7 mouse cellular contexts compared by ENCODE assay signal in genomic region chr6:120491862-120492498, GRCm38 (mm10). TPM values are rescaled to one million over a fixed set of nuclear protein-coding genes. Genes with fewer than 3 reads are reported as not detected.
A peak's percentile ranks its signal among the peaks of the same experiment; 100 is the strongest.
DNase-seq lines count a peak whose midpoint lies in the region; ATAC-seq and TF ChIP-seq lines count a peak whose summit lies in the region.

No protein-coding gene starts in this region.

- H3K4me3 ChIP-seq in hindbrain, embryonic 10.5 days, result peak overlapping the region; percentile 76
- peak overlapping the region; percentile 4 for H3K4me3 ChIP-seq in lung, adult 2 months (replicated peaks; ENCODE audit: extremely low read depth, low read depth, low read length)
- H3K4me3 ChIP-seq in stomach, embryonic 16.5 days (replicated peaks; ENCODE audit: low read length), result peak overlapping the region; percentile 50

- no peaks in the 10 kb centered on the region for H3K36me3 ChIP-seq in hindbrain, embryonic 10.5 days
- no peaks in the 10 kb centered on the region for H3K36me3 ChIP-seq in stomach, embryonic 16.5 days (ENCODE audit: control insufficient read depth, insufficient read depth, low read length)

- peak overlapping the region; percentile 93 for H3K4me2 ChIP-seq in stomach, embryonic 16.5 days (ENCODE audit: low read depth, low read length)

- TF ChIP-seq CTCF in lung, adult 2 months (IDR thresholded peaks at IDR 0.05; ENCODE audit: insufficient read depth, low read length), result no peak

- peak; percentile 46 to 52 for DNase-seq in right cerebral cortex, postnatal 10 days (ENCODE audit: low spot score in 2 of 2)
- DNase-seq in right cerebral cortex, postnatal 14 days, result no peak
- DNase-seq in hindbrain, embryonic 10.5 days (ENCODE audit: low spot score), result no peak
- DNase-seq in lung, adult 2 months, result peak; percentile 65
- DNase-seq in ovary, postnatal 36 days (ENCODE audit: low spot score), result no peak
- DNase-seq in left cerebral cortex, adult 9 months (ENCODE audit: low spot score in 2 of 2), result no peak

- no peak overlapping the region for H3K9ac ChIP-seq in stomach, embryonic 16.5 days (ENCODE audit: low read length)

- WGBS in hindbrain, embryonic 10.5 days, result 8% methylated on average over 22 of the region's 22 CpGs
- WGBS in lung, adult 2 months, result 11% methylated on average over 22 of the region's 22 CpGs
- WGBS in stomach, embryonic 16.5 days, result 9% methylated on average over 22 of the region's 22 CpGs

- H3K9me3 ChIP-seq in hindbrain, embryonic 10.5 days, result no peaks in the 10 kb centered on the region
- H3K9me3 ChIP-seq in stomach, embryonic 16.5 days (replicated peaks; ENCODE audit: control insufficient read depth, low read length), result no peaks in the 10 kb centered on the region

- ATAC-seq in stomach, embryonic 16.5 days (ENCODE audit: insufficient read depth, low FRiP score), result no peak

- 0 out of 2 replicates have a peak, but pooled peaks have one; percentile 3 for TF ChIP-seq POLR2A in lung, adult 2 months (IDR thresholded peaks at IDR 0.05; ENCODE audit: borderline replicate concordance, extremely low read depth, low read depth, low read length)

- peaks cover 62% of the 10 kb centered on the region for H3K4me1 ChIP-seq in hindbrain, embryonic 10.5 days (replicated peaks)
- H3K4me1 ChIP-seq in lung, adult 2 months (ENCODE audit: control insufficient read depth, insufficient read depth, low read length), result no peaks in the 10 kb centered on the region; the same call in 1 of the 2 replicates
- peaks cover 13% of the 10 kb centered on the region for H3K4me1 ChIP-seq in stomach, embryonic 16.5 days (ENCODE audit: control insufficient read depth, insufficient read depth, low read length)

- 0 out of 2 replicates have a peak overlapping the region, but pooled peaks have one; percentile 93 for H3K27ac ChIP-seq in hindbrain, embryonic 10.5 days
- H3K27ac ChIP-seq in stomach, embryonic 16.5 days (ENCODE audit: low read length), result no peak overlapping the region

- peaks cover 57% of the 10 kb centered on the region for H3K27me3 ChIP-seq in hindbrain, embryonic 10.5 days (ENCODE audit: insufficient read depth, poor library complexity, severe bottlenecking)
- H3K27me3 ChIP-seq in stomach, embryonic 16.5 days (ENCODE audit: control insufficient read depth, insufficient read depth, low read length), result peaks cover 28% of the 10 kb centered on the region

RNA-seq across cellular contexts. Expression of gene Tmem121b, which starts 1.6 kb away (rescaled TPM):
- polyA plus RNA-seq in hindbrain, embryonic 10.5 days (2016; fragmentation: Nextera tagmentation; extraction: Ambion mirVana), result 0.52 and 1.1 TPM in 2 replicates
- 2.3 and 2.8 TPM in 2 replicates for polyA plus RNA-seq in lung, adult 2 months (2012; rRNA removed)
- polyA plus RNA-seq in stomach, embryonic 16.5 days (2015; fragmentation: Nextera tagmentation; extraction: Ambion mirVana), result 0.04 and 0.09 TPM in 2 replicates

RNA-seq across cellular contexts. Expression of gene Il17ra, which starts 28.9 kb away (rescaled TPM):
- 5.4 and 6.2 TPM in 2 replicates for polyA plus RNA-seq in hindbrain, embryonic 10.5 days (2016; fragmentation: Nextera tagmentation; extraction: Ambion mirVana)
- polyA plus RNA-seq in lung, adult 2 months (2012; rRNA removed), result 26.4 and 36.4 TPM in 2 replicates
- 7.7 and 8.5 TPM in 2 replicates for polyA plus RNA-seq in stomach, embryonic 16.5 days (2015; fragmentation: Nextera tagmentation; extraction: Ambion mirVana)

RNA-seq across cellular contexts. Expression of gene Hdhd5, which starts 39.1 kb away (rescaled TPM):
- polyA plus RNA-seq in hindbrain, embryonic 10.5 days (2016; fragmentation: Nextera tagmentation; extraction: Ambion mirVana), result 21.3 and 22.2 TPM in 2 replicates
- 17.0 and 17.7 TPM in 2 replicates for polyA plus RNA-seq in lung, adult 2 months (2012; rRNA removed)
- polyA plus RNA-seq in stomach, embryonic 16.5 days (2015; fragmentation: Nextera tagmentation; extraction: Ambion mirVana), result 15.9 and 16.1 TPM in 2 replicates

Comparison
In these comparisons a context has a peak if more than half of its experiments do, and no peak if none do; other contexts are left out.
1. DNase-seq: peak in right cerebral cortex, postnatal 10 days (2 of 2) and lung, adult 2 months (single experiment); none in right cerebral cortex, postnatal 14 days (single experiment), hindbrain, embryonic 10.5 days (single experiment), ovary, postnatal 36 days (single experiment) and left cerebral cortex, adult 9 months (0 of 2).
2. H3K4me3 ChIP-seq: peak in every context shown above with its lines; median percentile 76 in hindbrain, embryonic 10.5 days; 50 in stomach, embryonic 16.5 days; 4 in lung, adult 2 months.